Mouse (Mus musculus): ENCODE measurements around the gene Egfr. TPM values are rescaled to one million over a fixed set of nuclear protein-coding genes. Genes with fewer than 3 reads are reported as not detected.

The Egfr gene
- polyA plus RNA-seq, 1 experiment from 2014 or later = 2.5 TPM

Other genes starting within 250 kb of the Egfr start
- gene Sec61g, start 243.7 kb upstream of the Egfr start, polyA plus RNA-seq (2014; fragmentation: Nextera tagmentation; extraction: Ambion mirVana) = 25.4 and 33.5 TPM in 2 replicates
- 1.1 and 1.3 TPM in 2 replicates for gene Fbxo48, start 199.2 kb downstream of the Egfr start, polyA plus RNA-seq (2014; fragmentation: Nextera tagmentation; extraction: Ambion mirVana)